Mouse (Mus musculus) embryonic fibroblast, embryonic 13.5 days (primary cell): ENCODE results near the gene Rtn1. TPM values are rescaled to one million over a fixed set of nuclear protein-coding genes. Genes with fewer than 3 reads are reported as not detected.

Experiments
- H3K27ac ChIP-seq: 2 replicates; pipeline ENCODE4 v1.5.1; 2012; ENCODE audit warnings: low read length, control low read depth, inconsistent platforms; ENCODE audit not compliant: insufficient read depth
- H3K4me1 ChIP-seq: 2 replicates; pipeline ENCODE4 v1.6.1; 2011; ENCODE audit warnings: low read length; ENCODE audit not compliant: control insufficient read depth, insufficient read depth
- H3K4me3 ChIP-seq: 2 replicates; pipeline ENCODE4 v1.5.1; 2011; ENCODE audit warnings: mild to moderate bottlenecking, control low read depth, low read length; ENCODE audit not compliant: insufficient read depth
- CTCF ChIP-seq: IDR thresholded peaks from 2 replicates; pipeline ENCODE4 v1.5.1; 2011; ENCODE audit warnings: mild to moderate bottlenecking, control low read depth, low read length, moderate library complexity, borderline replicate concordance; ENCODE audit not compliant: insufficient read depth
- POLR2A ChIP-seq: IDR thresholded peaks from 2 replicates; pipeline ENCODE4 v1.6.1; 2011; ENCODE audit warnings: low read depth, mild to moderate bottlenecking, control low read depth, low read length, moderate library complexity
- polyA plus RNA-seq: library from polyadenylated mRNA; stranded (reverse); fragments of >200 nt; gene quantifications from 2 replicates; pipeline ENCODE4 v1.2.4, GENCODE M21; 2011; ENCODE audit warnings: low read depth; ENCODE audit not compliant: missing spikeins, insufficient read length

Rtn1 gene
- 0.90 TPM in 1 of 2 replicates, not detected in the other for polyA plus RNA-seq

DNA sequence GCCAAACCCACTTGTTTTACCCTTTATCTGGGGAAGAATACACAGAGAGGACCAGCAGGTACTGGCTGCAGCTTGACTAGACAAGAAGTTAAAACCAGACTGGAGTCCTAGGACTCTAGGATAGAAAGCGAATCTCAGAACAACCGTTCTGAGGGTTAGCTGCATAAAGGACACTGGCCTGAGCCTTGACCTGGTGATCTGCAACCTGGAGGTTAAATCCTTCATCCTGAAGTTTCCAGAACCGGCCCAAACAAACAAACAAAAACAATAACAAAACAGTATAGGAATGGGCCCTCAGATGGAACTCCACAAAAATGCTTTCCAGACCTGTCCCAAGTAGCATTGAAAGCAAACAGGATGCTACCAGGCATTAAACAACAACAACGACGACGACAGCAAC lies at the start of gene Rtn1:
Gene Rtn1, minus strand, starts transcription at position 101 of the 400 bp plus-strand sequence.
- Histone ChIP-seq H3K27ac (no peak within 1 kb of the TSS), H3K4me1 (no peaks in the 10 kb centered on the region), H3K4me3 (peak within 1 kb of the TSS; percentile 48)
- TF ChIP-seq POLR2A (no peak), CTCF (no peak)

DNA sequence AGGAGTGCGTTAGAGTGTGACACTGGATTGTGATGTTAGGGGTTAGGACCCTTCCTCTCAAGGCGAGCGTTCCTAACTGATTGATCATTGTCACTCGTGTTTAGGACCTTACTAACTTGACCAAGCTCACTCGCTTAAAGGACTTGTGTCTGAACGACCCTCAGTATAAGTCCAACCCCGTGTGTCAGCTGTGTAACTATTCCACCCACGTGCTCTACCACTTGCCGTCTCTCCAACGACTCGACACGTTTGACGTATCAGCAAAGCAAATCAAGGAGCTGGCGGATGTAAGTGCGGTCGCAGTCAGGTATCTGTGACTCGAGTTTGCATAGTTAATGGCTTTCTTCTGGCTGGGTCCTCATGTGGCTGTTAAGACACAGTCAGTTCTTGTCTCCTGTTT lies 45.1 kb upstream of the Rtn1 start:
- Histone ChIP-seq H3K4me3 (no peak overlapping the region), H3K27ac (no peak overlapping the region), H3K4me1 (no peaks in the 10 kb centered on the region)
- TF ChIP-seq CTCF (no peak), POLR2A (no peak)

DNA sequence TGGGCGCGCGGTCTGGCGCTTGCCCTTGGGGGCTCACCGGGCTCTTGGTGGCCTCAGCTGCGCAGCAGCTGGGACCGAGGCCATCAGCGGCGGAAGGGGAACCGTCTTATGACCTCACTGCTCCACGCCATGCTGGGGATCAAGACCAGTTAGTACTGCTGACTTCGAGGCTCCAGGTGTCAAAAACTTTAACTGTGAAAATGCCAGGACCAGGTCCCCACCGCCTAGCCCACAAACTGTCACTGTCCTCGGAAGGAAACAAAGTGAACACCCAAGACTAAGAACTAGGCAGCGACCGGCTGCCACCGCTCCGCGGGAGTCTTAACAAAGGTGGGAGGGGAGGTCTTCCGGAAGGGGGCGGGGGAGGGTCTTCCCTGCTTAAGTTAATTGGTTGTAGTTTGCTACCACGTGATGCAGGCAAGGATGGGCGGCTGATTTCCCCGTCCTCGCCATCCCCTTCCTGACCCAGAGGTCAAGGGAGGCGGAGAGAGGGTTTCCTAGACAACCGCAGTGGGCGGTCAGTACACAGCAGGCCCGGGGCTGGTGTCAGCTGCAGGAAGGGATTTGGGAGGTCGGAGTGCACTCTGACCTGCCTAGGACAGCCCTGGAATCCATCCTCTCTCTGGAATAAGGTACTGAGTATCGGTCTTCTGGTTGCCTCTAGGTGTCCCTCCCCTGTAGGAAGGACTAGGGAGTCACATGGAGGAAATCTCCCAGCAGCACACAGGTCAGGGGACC lies 33.2 kb upstream of the Rtn1 start, which contains the start of gene Lrrc9:
Gene Lrrc9, plus strand, starts transcription at position 28 of the 738 bp plus-strand sequence.
- Histone ChIP-seq H3K27ac (no peak within 1 kb of the TSS), H3K4me1 (no peaks in the 10 kb centered on the region), H3K4me3 (peak within 1 kb of the TSS; percentile 29)
- TF ChIP-seq POLR2A: no peak
- no peak for TF ChIP-seq CTCF

DNA sequence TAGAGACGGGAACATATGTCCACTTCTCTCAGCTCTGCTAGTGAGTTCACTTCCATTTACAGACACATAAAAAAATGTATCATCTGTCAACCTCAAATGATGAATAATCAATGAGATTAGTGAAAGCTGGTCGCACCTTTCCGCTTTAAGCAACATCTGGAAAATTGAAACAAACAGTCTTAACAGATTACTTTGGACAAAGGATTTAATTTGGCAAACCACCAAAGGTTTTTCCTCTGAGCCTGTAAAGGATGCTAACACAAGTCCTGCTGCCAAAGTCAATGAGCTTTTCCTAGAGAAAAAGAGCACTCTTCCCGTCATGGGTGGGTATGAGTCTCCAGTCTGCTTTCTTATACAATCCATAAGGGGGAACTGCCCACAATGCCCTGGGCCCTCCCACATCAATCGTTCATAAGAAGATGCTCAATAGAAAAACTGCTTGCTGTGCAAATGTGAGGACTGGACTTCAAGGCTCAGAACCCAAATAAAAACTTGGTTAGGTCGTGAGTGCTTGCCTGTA lies 30.2 kb upstream of the Rtn1 start:
- H3K27ac ChIP-seq: no peak overlapping the region
- TF ChIP-seq POLR2A (no peak), CTCF (no peak)

DNA sequence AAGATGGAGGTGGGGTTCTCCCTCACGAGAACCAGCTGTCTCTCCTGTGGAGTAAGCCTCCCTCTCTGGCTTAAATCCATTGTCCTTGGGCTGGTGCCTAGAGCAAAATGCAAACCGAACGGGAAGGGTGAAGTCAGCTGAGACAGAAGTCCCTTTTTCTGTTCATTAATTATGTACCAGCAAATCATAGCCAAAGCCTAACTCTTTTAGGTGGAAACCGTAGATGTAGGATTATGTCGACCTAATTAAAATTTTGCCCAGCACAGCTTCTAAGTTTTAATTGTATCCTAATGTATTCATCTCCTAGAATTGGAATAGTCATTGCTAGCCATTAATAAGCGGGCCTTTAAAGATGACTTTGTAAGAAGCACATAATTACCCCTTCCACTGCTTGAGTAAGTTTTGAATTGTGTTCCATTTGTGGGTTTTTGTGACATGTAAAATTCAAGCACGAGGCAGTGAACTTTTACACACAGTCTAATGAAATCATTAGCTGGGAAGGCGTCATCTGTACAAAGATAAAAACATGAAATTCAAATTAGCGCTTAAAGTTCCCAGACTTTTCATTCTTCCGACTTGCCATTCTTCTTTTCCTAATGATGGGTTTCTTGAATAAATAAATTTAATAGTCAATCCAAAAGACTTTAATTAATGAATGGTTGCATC lies 29.0 kb upstream of the Rtn1 start:
- no peak overlapping the region for H3K27ac ChIP-seq
- TF ChIP-seq CTCF (no peak), POLR2A (no peak)
- no peaks in the 10 kb centered on the region for H3K4me1 ChIP-seq
- H3K4me3 ChIP-seq: no peak overlapping the region

More for the DNA sequence above, 30.2 kb upstream of the Rtn1 start:
- H3K4me1 ChIP-seq: no peaks in the 10 kb centered on the region
- no peak overlapping the region for H3K4me3 ChIP-seq

DNA sequence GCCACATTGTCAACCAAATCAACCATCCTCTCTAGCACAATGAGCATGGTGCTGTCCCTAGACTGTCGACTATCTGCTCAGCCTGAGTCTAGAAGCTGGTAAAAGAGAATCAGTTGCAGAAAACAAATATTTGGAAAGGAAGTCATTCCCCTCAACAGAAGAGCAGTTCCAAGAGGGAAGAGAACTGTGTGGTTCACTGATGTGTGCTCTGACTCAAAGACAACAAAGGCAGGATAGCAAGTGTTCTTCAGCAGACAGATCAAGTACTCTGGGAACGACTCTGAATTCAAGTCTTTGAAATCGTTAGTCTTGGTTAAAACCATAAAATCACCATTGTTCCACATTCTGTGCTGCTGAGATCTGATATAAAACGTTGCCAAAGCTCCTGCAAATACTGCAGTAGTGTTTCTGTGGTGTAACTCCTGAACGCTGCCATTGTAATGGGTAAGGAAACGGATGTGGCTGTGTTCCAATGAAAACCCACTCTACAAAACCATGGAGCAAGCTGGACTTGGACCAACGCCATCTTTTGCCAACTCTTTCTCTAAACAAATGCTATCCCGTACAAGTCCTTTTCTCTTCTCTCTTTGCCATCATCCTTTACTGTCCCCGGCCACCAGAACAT lies 24.5 kb upstream of the Rtn1 start:
- TF ChIP-seq CTCF: no peak

DNA sequence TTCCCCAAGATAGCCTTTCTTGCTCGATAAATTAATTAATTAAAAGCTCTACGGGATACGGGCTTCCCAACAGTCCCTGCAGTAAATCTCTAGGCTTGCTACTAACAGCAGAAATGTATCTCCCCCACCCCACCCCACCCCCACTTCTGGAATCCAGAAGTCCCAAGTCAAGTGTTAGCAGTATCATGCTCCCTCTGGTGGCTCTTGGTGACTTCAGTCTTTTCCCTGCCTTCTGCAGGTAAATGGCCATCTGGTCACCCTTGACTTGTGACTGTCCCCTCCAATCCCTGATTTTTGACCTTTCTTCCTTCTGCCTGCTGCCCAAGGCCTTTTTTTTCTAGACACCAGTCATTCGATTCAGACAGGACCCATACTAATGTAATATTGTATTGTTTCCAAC lies 23.4 kb upstream of the Rtn1 start:
- no peak overlapping the region for H3K27ac ChIP-seq
- no peaks in the 10 kb centered on the region for H3K4me1 ChIP-seq
- TF ChIP-seq POLR2A (no peak), CTCF (no peak)
- no peak overlapping the region for H3K4me3 ChIP-seq

More for the DNA sequence above, 24.5 kb upstream of the Rtn1 start:
- Histone ChIP-seq H3K4me1 (no peaks in the 10 kb centered on the region), H3K4me3 (no peak overlapping the region), H3K27ac (no peak overlapping the region)

DNA sequence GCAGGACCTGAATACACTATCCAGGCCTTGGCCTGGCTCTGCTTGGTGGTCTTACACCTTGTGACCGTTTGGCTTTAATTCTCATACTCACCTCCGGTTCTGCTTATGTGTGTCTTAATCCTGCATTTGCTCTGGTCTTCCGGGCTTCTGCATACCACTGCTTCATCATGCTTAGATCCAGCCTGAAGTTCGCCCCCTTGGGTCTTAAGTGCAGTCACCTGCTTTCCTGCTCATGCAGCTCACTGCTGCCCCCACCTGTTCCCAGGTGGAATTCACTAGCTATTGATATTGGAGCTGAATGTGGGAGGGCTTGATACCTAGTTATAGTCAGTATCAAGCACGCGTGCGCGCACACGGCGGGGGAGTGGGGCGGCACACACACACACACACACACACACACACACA lies 18.9 kb upstream of the Rtn1 start:
- TF ChIP-seq POLR2A (no peak), CTCF (peak; percentile 69; the same call in 1 of the 2 replicates)
- H3K27ac ChIP-seq: no peak overlapping the region
- no peak overlapping the region for H3K4me3 ChIP-seq
- H3K4me1 ChIP-seq: no peaks in the 10 kb centered on the region

DNA sequence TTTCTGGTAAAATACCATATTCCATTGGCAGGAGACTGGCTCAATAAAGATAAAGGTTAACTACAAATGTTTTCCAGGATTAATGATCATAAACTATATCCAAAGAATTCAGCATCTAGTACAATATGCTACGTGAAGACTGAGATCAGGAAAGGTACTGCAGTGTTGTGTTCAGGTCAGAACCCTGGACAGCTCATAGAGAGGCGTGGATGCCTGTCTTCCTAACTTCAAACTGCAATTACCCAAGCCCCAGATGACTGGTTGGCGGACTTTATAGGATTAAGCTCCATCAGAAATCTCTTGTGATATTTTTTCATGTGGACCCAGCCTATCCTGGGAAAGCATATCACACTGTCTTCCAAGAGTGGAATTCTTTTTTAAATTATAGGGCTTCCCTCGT lies 13.8 kb upstream of the Rtn1 start:
- H3K27ac ChIP-seq: no peak overlapping the region
- TF ChIP-seq CTCF (no peak), POLR2A (no peak)
- H3K4me3 ChIP-seq: no peak overlapping the region
- no peaks in the 10 kb centered on the region for H3K4me1 ChIP-seq
